In the genomic region with DNA sequence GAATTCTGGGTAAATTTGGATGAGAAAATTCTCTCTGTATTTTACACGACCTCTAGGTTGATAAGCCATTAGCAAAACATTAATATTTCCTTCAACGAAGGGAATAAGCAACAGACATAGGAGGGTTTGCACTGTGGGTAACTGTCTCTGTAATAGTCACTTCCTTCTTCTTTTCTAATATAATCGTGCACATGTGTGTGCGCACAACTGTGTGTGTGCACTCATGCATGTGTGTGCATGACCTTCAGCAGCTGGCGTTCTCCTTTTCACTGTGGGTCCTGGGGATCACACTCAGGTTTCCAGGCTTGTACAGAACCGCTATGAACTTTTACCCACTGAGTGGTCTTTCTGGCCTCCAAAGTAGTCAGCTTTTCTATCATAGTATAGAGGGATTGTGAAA, we compare ENCODE assay signal across 23 mouse cellular contexts. TPM values are rescaled to one million over a fixed set of nuclear protein-coding genes. Genes with fewer than 3 reads are reported as not detected.
"Had no signal": no experiment of that assay in that cellular context is flagged by ENCODE, and none has a peak within 500 bp of the region (broad histone marks: within the 10 kb centered on the region; RNA-seq: fewer than 3 reads in every experiment).

No protein-coding gene starts in this region.

- H3K9me3 ChIP-seq: heart, embryonic 10.5 days; heart, embryonic 12.5 days; hindbrain, embryonic 13.5 days; hindbrain, embryonic 15.5 days; limb, embryonic 13.5 days; limb, embryonic 15.5 days; liver, embryonic 12.5 days had no signal

- H3K4me2 ChIP-seq: heart, embryonic 12.5 days; hindbrain, embryonic 13.5 days; hindbrain, embryonic 15.5 days; limb, embryonic 13.5 days; limb, embryonic 15.5 days; liver, embryonic 12.5 days had no signal

- H3K4me3 ChIP-seq: heart, embryonic 10.5 days; heart, embryonic 12.5 days; hindbrain, embryonic 13.5 days; hindbrain, embryonic 15.5 days; layer of hippocampus, adult 2 months; left cerebral cortex, adult 2 months; limb, embryonic 13.5 days; limb, embryonic 15.5 days; liver, embryonic 12.5 days had no signal

- ATAC-seq: hindbrain, postnatal 0 days; intestine, postnatal 0 days; liver, embryonic 12.5 days had no signal

- H3K4me1 ChIP-seq: heart, embryonic 10.5 days; heart, embryonic 12.5 days; hindbrain, embryonic 13.5 days; hindbrain, embryonic 15.5 days; limb, embryonic 13.5 days; limb, embryonic 15.5 days; liver, embryonic 12.5 days had no signal

- H3K27ac ChIP-seq: heart, embryonic 10.5 days; hindbrain, embryonic 13.5 days; hindbrain, embryonic 15.5 days; hindbrain, postnatal 0 days; layer of hippocampus, adult 2 months; left cerebral cortex, adult 2 months; limb, embryonic 13.5 days; limb, embryonic 15.5 days; liver, embryonic 12.5 days; liver, embryonic 14.5 days had no signal

- H3K9ac ChIP-seq: heart, embryonic 12.5 days; hindbrain, embryonic 13.5 days; hindbrain, embryonic 15.5 days; limb, embryonic 13.5 days; limb, embryonic 15.5 days; liver, embryonic 12.5 days; liver, embryonic 14.5 days had no signal

- H3K27me3 ChIP-seq: hindbrain, embryonic 13.5 days; hindbrain, embryonic 15.5 days; limb, embryonic 13.5 days had no signal

- H3K36me3 ChIP-seq: heart, embryonic 10.5 days; heart, embryonic 12.5 days; hindbrain, embryonic 13.5 days; hindbrain, embryonic 15.5 days; limb, embryonic 13.5 days; limb, embryonic 15.5 days; liver, embryonic 12.5 days had no signal

- DNase-seq: gastrocnemius, postnatal 14 days; gastrocnemius, postnatal 36 days; heart, adult 18-20 months; heart, postnatal 10 days; kidney, adult 18-20 months; kidney, adult 8-10 months; kidney, postnatal 10 days; kidney, postnatal 25 days; kidney, postnatal 4 days; left cerebral cortex, postnatal 4 days had no signal

RNA-seq across cellular contexts. Expression of gene Ebf4, which starts 40.1 kb away (rescaled TPM):
- total RNA-seq: hematopoietic stem cell, adult 5-6 weeks had no signal
